Mouse (Mus musculus) ES-Bruce4 (cell line): ENCODE data around the gene Tmem129. TPM values are rescaled to one million over a fixed set of nuclear protein-coding genes. Genes with fewer than 3 reads are reported as not detected.

Experiments
- H3K27ac ChIP-seq: 2 replicates; pipeline ENCODE4 v1.5.1; 2012; ENCODE audit warnings: low read length, inconsistent platforms; ENCODE audit not compliant: insufficient read depth
- H3K27me3 ChIP-seq: 2 replicates; pipeline ENCODE4 v1.6.1; 2012; ENCODE audit warnings: mild to moderate bottlenecking, low read length, inconsistent platforms; ENCODE audit not compliant: control insufficient read depth, poor library complexity, insufficient read depth, severe bottlenecking
- H3K36me3 ChIP-seq: 2 replicates; pipeline ENCODE4 v1.6.1; 2012; ENCODE audit warnings: inconsistent platforms, mild to moderate bottlenecking, low read length, moderate library complexity; ENCODE audit not compliant: control insufficient read depth, poor library complexity, insufficient read depth, severe bottlenecking
- H3K4me1 ChIP-seq: one replicate; pipeline ENCODE4 v1.8.1; 2011; ENCODE audit warnings: low read length; ENCODE audit not compliant: control insufficient read depth, insufficient read depth
- H3K4me3 ChIP-seq: 2 replicates; pipeline ENCODE4 v1.5.1; 2011; ENCODE audit warnings: low read depth, mild to moderate bottlenecking, low read length
- H3K9ac ChIP-seq: 2 replicates; pipeline ENCODE4 v1.6.1; 2012; ENCODE audit warnings: low read depth, mild to moderate bottlenecking, inconsistent platforms; ENCODE audit not compliant: poor library complexity, severe bottlenecking
- H3K9me3 ChIP-seq: replicated peaks from 2 replicates; pipeline ENCODE4 v1.6.1; 2012; ENCODE audit warnings: mild to moderate bottlenecking, low read length, inconsistent platforms; ENCODE audit not compliant: control insufficient read depth, poor library complexity, insufficient read depth, severe bottlenecking
- CTCF ChIP-seq: IDR thresholded peaks from one replicate; pipeline ENCODE4 v1.8.1; 2011; ENCODE audit warnings: low read depth, low read length
- EP300 ChIP-seq: IDR thresholded peaks from 2 replicates; pipeline ENCODE4 v1.6.1; 2011; ENCODE audit warnings: low read depth, low read length; ENCODE audit not compliant: insufficient read depth
- POLR2A ChIP-seq: IDR thresholded peaks from one replicate; pipeline ENCODE4 v1.8.1; 2011; ENCODE audit warnings: low read length; ENCODE audit not compliant: insufficient read depth
- polyA plus RNA-seq: library from polyadenylated mRNA; stranded (reverse); fragments of >200 nt; gene quantifications from 2 replicates; pipeline ENCODE4 v1.2.4, GENCODE M21; 2011; ENCODE audit warnings: low read depth; ENCODE audit not compliant: missing spikeins, insufficient read depth, insufficient read length

Gene Tmem129
- polyA plus RNA-seq, 1 experiment = 7.3 TPM

GRCm38 (mm10) chr5:33640652-33641051 is 17.6 kb downstream of the Tmem129 start:
- no peaks in the 10 kb centered on the region for H3K27me3 ChIP-seq
- no peak overlapping the region for H3K9ac ChIP-seq
- H3K9me3 ChIP-seq = no peaks in the 10 kb centered on the region
- peaks cover 52% of the 10 kb centered on the region for H3K36me3 ChIP-seq
- no peak overlapping the region for H3K4me3 ChIP-seq
- H3K4me1 ChIP-seq = no peaks in the 10 kb centered on the region
- H3K27ac ChIP-seq = no peak overlapping the region
- no peak for TF ChIP-seq EP300
- no peak for TF ChIP-seq POLR2A
- TF ChIP-seq CTCF = peak; percentile 45

- no peaks in the 10 kb centered on the region for H3K9me3 ChIP-seq
- no peak for TF ChIP-seq CTCF
- no peak for TF ChIP-seq POLR2A
- no peak for TF ChIP-seq EP300
- no peaks in the 10 kb centered on the region for H3K27me3 ChIP-seq
- H3K36me3 ChIP-seq = peaks cover 36% of the 10 kb centered on the region
- H3K27ac ChIP-seq = no peak overlapping the region
- no peaks in the 10 kb centered on the region for H3K4me1 ChIP-seq
- H3K9ac ChIP-seq = no peak overlapping the region
- no peak overlapping the region for H3K4me3 ChIP-seq
These were observed 19.4 kb downstream of the Tmem129 start for GRCm38 (mm10) chr5:33638826-33639225.

GRCm38 (mm10) chr5:33637606-33638350 is 20.4 kb downstream of the Tmem129 start:
- H3K27ac ChIP-seq = no peak overlapping the region
- H3K4me3 ChIP-seq = no peak overlapping the region
- TF ChIP-seq EP300 (no peak), POLR2A (no peak), CTCF (no peak)
- no peak overlapping the region for H3K9ac ChIP-seq
- H3K9me3 ChIP-seq = no peaks in the 10 kb centered on the region
- peaks cover 27% of the 10 kb centered on the region for H3K36me3 ChIP-seq
- H3K4me1 ChIP-seq = no peaks in the 10 kb centered on the region
- H3K27me3 ChIP-seq = no peaks in the 10 kb centered on the region

- H3K27ac ChIP-seq = no peak overlapping the region
- H3K27me3 ChIP-seq = no peaks in the 10 kb centered on the region
- H3K9ac ChIP-seq = no peak overlapping the region
- H3K9me3 ChIP-seq = no peaks in the 10 kb centered on the region
- H3K4me1 ChIP-seq = no peaks in the 10 kb centered on the region
- H3K36me3 ChIP-seq = peaks cover 13% of the 10 kb centered on the region
- TF ChIP-seq POLR2A (no peak), CTCF (no peak), EP300 (no peak)
- no peak overlapping the region for H3K4me3 ChIP-seq
These were observed 22.9 kb downstream of the Tmem129 start for GRCm38 (mm10) chr5:33635361-33635760.

GRCm38 (mm10) chr5:33632526-33632925 is 25.7 kb downstream of the Tmem129 start:
- H3K36me3 ChIP-seq = 0 out of 2 replicates have a peak, but pooled peaks cover 2% of the 10 kb centered on the region
- H3K9me3 ChIP-seq = no peaks in the 10 kb centered on the region
- no peak overlapping the region for H3K27ac ChIP-seq
- no peaks in the 10 kb centered on the region for H3K4me1 ChIP-seq
- no peaks in the 10 kb centered on the region for H3K27me3 ChIP-seq
- no peak overlapping the region for H3K4me3 ChIP-seq
- no peak overlapping the region for H3K9ac ChIP-seq
- TF ChIP-seq POLR2A = no peak
- TF ChIP-seq CTCF = no peak
- no peak for TF ChIP-seq EP300

GRCm38 (mm10) chr5:33630615-33631014 is 27.6 kb downstream of the Tmem129 start:
- H3K9ac ChIP-seq = no peak overlapping the region
- H3K27ac ChIP-seq = no peak overlapping the region
- H3K4me3 ChIP-seq = no peak overlapping the region

More at GRCm38 (mm10) chr5:33630615-33631014, 27.6 kb downstream of the Tmem129 start:
- no peak for TF ChIP-seq POLR2A
- no peak for TF ChIP-seq CTCF
- no peak for TF ChIP-seq EP300
- no peaks in the 10 kb centered on the region for H3K9me3 ChIP-seq
- no peaks in the 10 kb centered on the region for H3K27me3 ChIP-seq
- H3K4me1 ChIP-seq = no peaks in the 10 kb centered on the region
- no peaks in the 10 kb centered on the region for H3K36me3 ChIP-seq
